Mouse (Mus musculus): ENCODE results near the gene Atp23. TPM values are rescaled to one million over a fixed set of nuclear protein-coding genes. Genes with fewer than 3 reads are reported as not detected.

Gene Atp23
- polyA plus RNA-seq, 1 experiment from 2014 or later = 14.8 TPM

DNA sequence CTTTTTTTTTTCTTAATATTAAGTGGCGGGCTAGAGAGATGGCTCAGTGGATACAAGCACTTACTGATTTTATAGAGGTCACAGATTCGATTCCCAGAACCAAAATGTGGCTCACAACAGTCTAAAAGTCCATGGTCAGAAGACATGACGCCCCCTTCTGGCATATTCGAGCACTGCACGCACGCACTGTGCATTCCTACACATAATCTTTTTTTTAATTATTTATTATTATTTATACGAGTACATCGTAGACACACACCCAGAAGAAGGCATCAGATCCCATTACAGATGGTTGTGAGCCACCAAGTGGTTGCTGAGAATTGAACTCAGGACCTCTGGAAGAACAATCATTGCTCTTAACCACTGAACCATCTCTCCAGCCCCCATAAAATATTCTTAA lies 3.9 kb upstream of the Atp23 start:
- Histone ChIP-seq H3K27me3 (no peaks in the 10 kb centered on the region), H3K4me2 (replicated peaks) (peak overlapping the region; percentile 61), H3K9ac (no peak overlapping the region), H3K4me1 (peaks cover 10% of the 10 kb centered on the region), H3K9me3 (replicated peaks) (no peaks in the 10 kb centered on the region), H3K4me3 (peak overlapping the region; percentile 40; the same call in 1 of the 2 replicates), H3K36me3 (no peaks in the 10 kb centered on the region), H3K27ac (no peak overlapping the region)
- no peak for ATAC-seq (ENCODE audit: low FRiP score)
- WGBS = 71% methylated on average over 8 of the region's 8 CpGs

DNA sequence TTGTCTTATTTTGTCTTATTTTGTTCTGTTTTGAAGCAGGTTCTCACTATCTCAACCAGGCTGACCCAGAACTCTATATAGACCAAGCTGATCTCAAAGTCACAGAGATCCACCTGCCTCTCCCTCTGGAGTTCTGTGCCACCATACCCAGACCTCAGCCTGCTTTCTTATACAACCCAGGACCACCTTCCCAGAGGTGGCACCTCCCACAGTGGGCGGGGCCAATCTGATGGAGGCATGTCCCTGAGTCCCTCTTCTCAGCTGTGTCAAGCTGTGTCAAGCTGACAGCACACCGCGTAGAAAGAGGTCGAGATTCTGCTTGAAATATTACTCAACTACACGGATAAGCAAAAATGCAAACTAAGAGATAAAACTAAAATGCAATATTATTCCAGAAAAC lies 3.1 kb upstream of the Atp23 start:
- Histone ChIP-seq H3K4me1 (peaks cover 14% of the 10 kb centered on the region), H3K9me3 (replicated peaks) (no peaks in the 10 kb centered on the region), H3K27me3 (no peaks in the 10 kb centered on the region), H3K27ac (no peak overlapping the region), H3K4me2 (replicated peaks) (no peak overlapping the region), H3K4me3 (no peak overlapping the region), H3K9ac (no peak overlapping the region), H3K36me3 (no peaks in the 10 kb centered on the region)
- no peak for ATAC-seq (ENCODE audit: low FRiP score)
- 31% methylated on average over 5 of the region's 5 CpGs for WGBS

DNA sequence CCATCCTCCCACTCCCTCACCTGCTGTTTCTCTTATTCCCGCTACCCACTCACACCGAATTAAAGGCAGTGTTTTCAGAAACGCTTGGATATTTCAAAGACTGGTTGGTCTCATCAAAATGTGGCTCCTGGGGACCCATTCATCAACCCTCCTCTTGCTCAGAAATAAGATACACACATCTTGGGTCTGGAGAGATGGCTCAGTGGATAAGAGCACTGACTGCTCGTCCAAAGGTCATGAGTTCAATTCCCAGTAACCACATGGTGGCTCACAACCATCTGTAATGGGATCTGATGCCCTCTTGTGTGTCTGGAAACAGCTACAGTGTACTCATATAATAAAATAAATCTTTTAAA lies 311 bp upstream of the Atp23 start:
- WGBS = 0% methylated on average over 4 of the region's 4 CpGs
- Histone ChIP-seq H3K4me2 (replicated peaks) (peak overlapping the region; percentile 98), H3K9me3 (replicated peaks) (no peaks in the 10 kb centered on the region), H3K9ac (no peak overlapping the region; the same call in 1 of the 2 replicates), H3K27me3 (no peaks in the 10 kb centered on the region), H3K4me1 (peaks cover 14% of the 10 kb centered on the region), H3K27ac (no peak overlapping the region), H3K4me3 (peak overlapping the region; percentile 63), H3K36me3 (peaks cover 9% of the 10 kb centered on the region; the same call in 1 of the 2 replicates)
- peak; percentile 7; the same call in 1 of the 2 replicates for ATAC-seq (ENCODE audit: low FRiP score)

DNA sequence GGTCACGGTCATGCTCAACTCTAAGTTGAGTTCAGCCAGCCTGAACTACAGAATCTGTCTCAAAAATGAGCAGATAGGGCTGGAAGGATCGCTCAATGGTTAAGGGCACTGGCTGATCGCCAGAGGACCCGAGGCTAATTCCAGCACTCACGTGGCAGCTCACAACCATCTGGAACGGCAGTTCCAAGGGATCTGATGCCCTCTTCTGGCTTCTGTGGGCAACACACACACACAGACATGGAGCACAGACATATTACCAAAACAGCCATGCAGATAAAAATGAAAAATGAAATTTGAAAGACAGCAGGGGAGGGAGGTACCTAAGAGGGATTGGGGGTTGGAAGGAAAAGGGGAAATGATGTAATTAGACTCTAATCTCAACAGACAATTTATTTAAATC lies 5.3 kb downstream of the Atp23 start:
- WGBS = 51% methylated on average over 6 of the region's 6 CpGs
- Histone ChIP-seq H3K4me2 (replicated peaks) (no peak overlapping the region), H3K27ac (no peak overlapping the region), H3K36me3 (peaks cover 31% of the 10 kb centered on the region), H3K4me1 (peaks cover 11% of the 10 kb centered on the region), H3K4me3 (no peak overlapping the region), H3K9me3 (replicated peaks) (no peaks in the 10 kb centered on the region), H3K9ac (no peak overlapping the region), H3K27me3 (no peaks in the 10 kb centered on the region)
- no peak for ATAC-seq (ENCODE audit: low FRiP score)

DNA sequence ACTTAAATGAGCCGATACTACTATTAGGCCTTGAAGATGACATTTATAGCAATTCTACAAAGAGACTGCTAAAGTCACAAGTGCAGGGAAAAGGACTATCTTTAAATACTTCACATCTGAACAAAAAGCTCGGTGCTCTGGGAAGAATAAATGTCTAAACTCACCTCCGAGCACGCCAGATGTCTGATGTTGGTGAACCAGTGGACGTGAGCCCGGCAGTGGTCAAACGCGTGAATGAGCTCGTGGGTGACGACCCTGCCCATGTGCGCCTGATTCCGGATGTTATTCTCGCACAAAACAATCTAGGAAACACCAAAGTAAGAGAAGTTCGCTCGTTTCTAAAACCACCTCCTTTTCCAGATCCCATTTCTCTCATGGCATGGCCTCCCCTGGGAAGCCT lies 7.1 kb downstream of the Atp23 start:
- peaks cover 48% of the 10 kb centered on the region for H3K36me3 ChIP-seq
- no peak overlapping the region for H3K4me2 ChIP-seq (replicated peaks)

DNA sequence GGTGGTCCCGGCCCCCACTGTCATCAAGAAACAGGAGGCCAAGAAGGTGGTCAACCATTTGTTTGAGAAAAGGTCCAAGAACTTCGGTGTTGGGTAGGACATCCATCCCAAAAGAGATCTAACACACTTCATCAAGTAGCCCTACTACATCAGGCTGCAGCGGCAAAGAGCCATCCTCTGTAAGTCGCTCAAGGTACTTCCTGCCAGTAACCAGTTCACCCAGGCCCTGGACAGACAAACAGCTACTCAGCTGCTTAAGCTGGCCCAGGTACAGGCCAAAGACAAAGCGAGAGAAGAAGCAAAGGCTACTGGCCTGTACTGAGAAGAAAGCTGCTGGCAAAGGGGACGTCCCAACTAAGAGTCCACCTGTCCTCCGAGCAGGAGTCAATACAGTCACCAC lies 8.0 kb downstream of the Atp23 start:
- H3K36me3 ChIP-seq = peaks cover 48% of the 10 kb centered on the region
- H3K9me3 ChIP-seq (replicated peaks) = peaks cover 6% of the 10 kb centered on the region; the same call in 1 of the 2 replicates
- H3K4me2 ChIP-seq (replicated peaks) = no peak overlapping the region
- no peak overlapping the region for H3K9ac ChIP-seq
- ATAC-seq (ENCODE audit: low FRiP score) = no peak
- H3K4me1 ChIP-seq = no peaks in the 10 kb centered on the region
- WGBS = 99% methylated on average over 7 of the region's 7 CpGs
- no peak overlapping the region for H3K4me3 ChIP-seq
- H3K27me3 ChIP-seq = no peaks in the 10 kb centered on the region
- no peak overlapping the region for H3K27ac ChIP-seq

More for the DNA sequence above, 7.1 kb downstream of the Atp23 start:
- Histone ChIP-seq H3K4me3 (no peak overlapping the region), H3K9me3 (replicated peaks) (0 out of 2 replicates have a peak, but pooled peaks cover under 1% of the 10 kb centered on the region), H3K27me3 (no peaks in the 10 kb centered on the region), H3K4me1 (no peaks in the 10 kb centered on the region), H3K9ac (no peak overlapping the region), H3K27ac (no peak overlapping the region)
- no peak for ATAC-seq (ENCODE audit: low FRiP score)
- WGBS = 97% methylated on average over 15 of the region's 15 CpGs

DNA sequence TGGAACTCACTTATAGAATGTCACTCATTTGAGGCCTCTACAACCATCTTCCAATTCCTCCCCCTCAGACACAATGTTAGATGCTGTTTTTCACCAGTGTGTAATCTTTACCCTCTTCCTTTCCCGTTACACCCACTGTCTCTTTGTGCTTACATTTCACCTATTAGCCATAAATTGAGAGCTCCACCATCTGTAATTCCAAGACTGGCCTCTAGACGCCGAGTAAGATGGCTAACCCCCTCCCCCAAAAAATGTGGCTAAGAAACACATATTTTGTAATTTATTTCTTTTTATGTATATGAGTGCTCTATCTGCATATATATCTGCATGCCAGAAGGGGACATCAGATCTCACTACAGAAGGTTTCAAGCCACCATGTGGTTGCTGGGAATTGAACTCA lies 27.4 kb downstream of the Atp23 start:
- WGBS = 89% methylated on average over 3 of the region's 3 CpGs

DNA sequence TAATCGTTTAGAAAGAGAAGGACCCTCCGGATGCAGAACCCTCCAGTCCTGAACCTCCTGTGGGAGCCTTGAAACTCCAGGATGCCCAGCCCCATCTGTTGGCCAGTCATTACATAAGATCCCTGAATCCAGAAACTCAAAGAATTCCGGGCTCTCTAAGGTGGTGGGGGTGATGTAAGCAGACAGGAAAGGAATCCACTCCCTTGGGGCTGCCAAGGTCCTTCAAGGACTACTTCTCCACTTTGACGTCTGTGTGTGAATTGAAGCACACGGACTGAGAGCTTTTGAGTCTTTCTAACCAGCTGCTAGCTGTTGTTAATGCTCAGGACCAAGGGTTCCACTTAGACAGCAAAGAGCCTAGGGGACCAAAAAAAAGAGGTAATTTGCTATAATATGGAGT lies 28.9 kb downstream of the Atp23 start:
- H3K36me3 ChIP-seq = no peaks in the 10 kb centered on the region
- no peak overlapping the region for H3K27ac ChIP-seq
- no peak for ATAC-seq (ENCODE audit: low FRiP score)
- H3K4me1 ChIP-seq = 0 out of 2 replicates have a peak, but pooled peaks cover 3% of the 10 kb centered on the region
- H3K9ac ChIP-seq = no peak overlapping the region
- H3K27me3 ChIP-seq = no peaks in the 10 kb centered on the region
- 71% methylated on average over 5 of the region's 5 CpGs for WGBS
- no peak overlapping the region for H3K4me2 ChIP-seq (replicated peaks)
- H3K9me3 ChIP-seq (replicated peaks) = no peaks in the 10 kb centered on the region; the same call in 1 of the 2 replicates
- H3K4me3 ChIP-seq = no peak overlapping the region

More for the DNA sequence above, 27.4 kb downstream of the Atp23 start:
- no peak for ATAC-seq (ENCODE audit: low FRiP score)
- no peak overlapping the region for H3K4me2 ChIP-seq (replicated peaks)
- H3K4me1 ChIP-seq = 0 out of 2 replicates have a peak, but pooled peaks cover 3% of the 10 kb centered on the region
- no peaks in the 10 kb centered on the region for H3K36me3 ChIP-seq
- H3K4me3 ChIP-seq = no peak overlapping the region
- H3K27me3 ChIP-seq = no peaks in the 10 kb centered on the region
- H3K9me3 ChIP-seq (replicated peaks) = no peaks in the 10 kb centered on the region; the same call in 1 of the 2 replicates
- H3K27ac ChIP-seq = no peak overlapping the region
- H3K9ac ChIP-seq = no peak overlapping the region

DNA sequence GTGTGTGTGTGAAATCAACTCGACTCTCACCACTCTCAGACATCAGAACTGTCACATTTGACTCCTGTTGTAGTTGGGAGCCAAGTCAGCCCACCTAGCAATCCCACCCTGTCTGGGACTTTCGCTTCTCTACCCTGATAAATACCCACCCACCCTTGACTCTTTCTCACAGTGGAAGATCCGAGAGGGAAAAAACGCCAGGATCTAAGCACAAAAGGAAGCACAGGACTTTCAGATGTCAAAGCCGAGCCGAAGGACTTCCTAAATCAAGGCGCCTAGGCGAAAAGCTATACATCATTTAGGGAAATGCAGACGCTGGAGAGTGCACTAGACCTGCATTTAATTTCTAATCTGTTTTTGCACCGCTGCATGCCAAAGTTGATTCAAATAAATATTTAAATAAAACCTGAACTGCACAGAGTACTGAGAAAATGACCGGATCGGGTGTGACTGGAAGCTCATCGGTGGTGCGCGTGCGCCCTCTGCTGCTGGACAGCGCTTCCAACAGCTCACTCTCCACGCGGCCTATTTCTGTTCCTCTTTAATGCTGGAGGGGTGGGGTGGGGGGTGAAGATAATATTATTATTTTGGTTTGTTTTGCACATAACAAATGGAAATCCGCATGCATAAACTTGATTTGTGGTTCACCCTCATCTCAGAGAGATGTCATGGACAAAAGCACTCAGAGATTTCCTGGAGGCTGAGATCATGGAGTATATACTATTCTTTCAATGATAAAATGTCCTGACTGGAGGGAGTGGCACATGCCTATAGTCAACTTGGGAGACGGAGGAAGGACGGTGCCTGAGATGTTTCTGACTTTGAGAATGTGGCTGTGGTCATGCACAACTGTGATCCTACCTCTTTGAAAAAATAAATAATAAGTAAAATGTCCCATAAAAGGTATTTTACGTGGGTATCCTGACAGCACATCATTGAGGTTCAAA lies 31.5 kb downstream of the Atp23 start:
- H3K9ac ChIP-seq = no peak overlapping the region
- peak overlapping the region; percentile 42 for H3K4me2 ChIP-seq (replicated peaks)
- H3K4me3 ChIP-seq = 0 out of 2 replicates have a peak overlapping the region, but pooled peaks have one; percentile 7
- H3K36me3 ChIP-seq = no peaks in the 10 kb centered on the region
- 0 out of 2 replicates have a peak, but pooled peaks cover 3% of the 10 kb centered on the region for H3K4me1 ChIP-seq
- no peak overlapping the region for H3K27ac ChIP-seq
- no peaks in the 10 kb centered on the region for H3K9me3 ChIP-seq (replicated peaks)
- peak; percentile 52; the same call in 1 of the 2 replicates for ATAC-seq (ENCODE audit: low FRiP score)
- 28% methylated on average over 23 of the region's 23 CpGs for WGBS
- no peaks in the 10 kb centered on the region for H3K27me3 ChIP-seq

DNA sequence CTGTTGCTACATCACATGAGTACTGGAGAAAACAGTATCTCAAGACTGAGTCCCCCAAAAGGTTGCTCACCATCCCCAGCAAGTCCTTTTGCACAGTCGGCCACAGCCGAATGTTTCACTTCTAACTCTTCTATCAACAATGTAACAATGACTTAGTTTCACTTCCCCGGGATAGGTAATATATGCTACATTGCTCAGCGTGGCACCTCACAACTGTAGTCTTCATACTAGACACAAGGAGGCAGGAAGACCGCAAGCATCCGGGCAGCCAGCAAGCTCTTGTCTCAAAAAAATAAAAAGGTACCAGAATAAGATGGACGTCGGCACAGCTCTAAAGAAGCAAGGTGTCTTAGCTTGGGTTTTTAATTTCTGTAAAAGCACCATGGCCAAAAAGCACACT lies 35.9 kb downstream of the Atp23 start:
- H3K4me2 ChIP-seq (replicated peaks) = no peak overlapping the region
- H3K9ac ChIP-seq = no peak overlapping the region
- no peaks in the 10 kb centered on the region for H3K27me3 ChIP-seq
- no peak overlapping the region for H3K27ac ChIP-seq
- no peak overlapping the region for H3K4me3 ChIP-seq
- ATAC-seq (ENCODE audit: low FRiP score) = no peak
- no peaks in the 10 kb centered on the region for H3K36me3 ChIP-seq
- 94% methylated on average over 8 of the region's 8 CpGs for WGBS
- H3K4me1 ChIP-seq = 0 out of 2 replicates have a peak, but pooled peaks cover 3% of the 10 kb centered on the region
- H3K9me3 ChIP-seq (replicated peaks) = no peaks in the 10 kb centered on the region

DNA sequence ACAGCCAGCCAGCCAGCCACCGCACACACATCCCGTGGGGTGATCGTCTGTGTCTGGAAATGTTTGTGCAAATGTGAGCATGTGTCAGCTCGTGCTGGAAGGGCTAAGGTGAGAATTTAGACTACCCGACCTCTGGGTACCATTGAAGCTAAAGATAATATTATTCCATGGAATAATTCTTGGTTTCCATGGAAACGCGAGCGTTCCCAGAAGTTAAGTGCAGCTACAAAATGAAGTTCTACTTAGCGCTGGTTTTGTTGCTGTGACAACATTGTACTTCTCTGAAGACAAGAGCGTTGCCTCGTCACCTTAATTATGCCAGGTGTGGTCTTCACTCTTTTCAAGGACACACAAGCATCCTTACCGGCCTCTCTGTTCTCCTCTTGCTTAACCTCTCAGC lies 39.0 kb downstream of the Atp23 start:
- Histone ChIP-seq H3K27ac (no peak overlapping the region), H3K36me3 (no peaks in the 10 kb centered on the region), H3K4me1 (no peaks in the 10 kb centered on the region), H3K4me3 (no peak overlapping the region), H3K4me2 (replicated peaks) (no peak overlapping the region), H3K9me3 (replicated peaks) (no peaks in the 10 kb centered on the region), H3K27me3 (no peaks in the 10 kb centered on the region), H3K9ac (no peak overlapping the region)
- ATAC-seq (ENCODE audit: low FRiP score) = no peak
- WGBS = 69% methylated on average over 12 of the region's 12 CpGs

DNA sequence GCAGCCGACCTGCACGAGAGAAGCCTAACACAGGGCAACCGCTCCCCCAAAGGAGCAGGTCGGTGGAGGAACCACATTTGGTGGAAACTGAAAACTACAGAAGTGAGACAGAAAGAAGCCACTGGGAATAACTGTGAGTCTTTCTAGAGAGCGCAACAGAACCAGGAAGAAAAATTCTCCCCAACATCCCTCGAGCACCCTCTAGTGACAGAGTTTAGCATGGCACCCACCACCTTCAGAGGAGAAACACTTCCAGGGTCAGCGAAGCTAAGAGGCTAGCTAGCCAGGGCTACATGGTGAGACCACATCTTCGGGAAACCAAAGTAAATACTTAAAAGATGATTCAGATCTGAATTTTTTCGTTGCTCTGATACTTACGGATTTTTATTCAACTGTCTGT lies 47.9 kb downstream of the Atp23 start:
- H3K27me3 ChIP-seq = no peaks in the 10 kb centered on the region
- H3K9ac ChIP-seq = no peak overlapping the region
- no peaks in the 10 kb centered on the region for H3K4me1 ChIP-seq
- H3K9me3 ChIP-seq (replicated peaks) = no peaks in the 10 kb centered on the region
- WGBS = 82% methylated on average over 10 of the region's 10 CpGs
- H3K36me3 ChIP-seq = no peaks in the 10 kb centered on the region
- no peak overlapping the region for H3K4me2 ChIP-seq (replicated peaks)
- H3K27ac ChIP-seq = no peak overlapping the region
- no peak for ATAC-seq (ENCODE audit: low FRiP score)
- no peak overlapping the region for H3K4me3 ChIP-seq

All from hindbrain, embryonic 12.5 days (tissue).